Mouse (Mus musculus) myocyte (in vitro differentiated cells): ENCODE data around the gene Tent4b.

Experiments used
- POLR2A ChIP-seq: IDR thresholded peaks from one replicate; pipeline ENCODE4 v1.6.1; 2011; ENCODE audit warnings: low read depth, mild to moderate bottlenecking, control low read depth, moderate library complexity; ENCODE audit not compliant: insufficient read length
- POLR2AphosphoS2 ChIP-seq: IDR thresholded peaks from one replicate; pipeline ENCODE4 v1.6.1; 2011; ENCODE audit warnings: low read depth, control low read depth; ENCODE audit not compliant: insufficient read length

DNA sequence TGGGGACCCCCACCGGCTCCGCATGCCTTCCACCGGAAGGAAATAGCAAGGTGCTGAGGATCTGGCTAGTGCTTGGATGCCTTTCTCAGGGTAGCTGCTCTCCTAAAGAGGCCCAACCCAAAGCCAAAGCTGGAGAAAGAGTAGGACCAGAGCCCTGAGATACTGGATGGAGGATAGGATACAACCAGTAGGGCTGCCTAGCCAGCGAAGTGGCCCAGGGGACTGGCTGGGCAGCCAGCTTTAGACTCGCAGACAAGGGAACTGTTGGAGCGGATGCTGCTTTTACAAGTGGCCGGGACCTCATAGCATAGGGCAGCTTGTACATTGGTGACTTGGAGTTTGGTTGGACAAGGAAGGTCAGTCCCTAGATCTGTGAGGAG is 74.0 kb downstream of the Tent4b start:
- TF ChIP-seq POLR2A = no peak
- no peak for TF ChIP-seq POLR2AphosphoS2
